Mouse (Mus musculus): ENCODE data around the gene Mtch1.
"Not testable (repeated sequence)": the region's sequence is repeated elsewhere in the genome, so short reads cannot be mapped to it uniquely, and the experiment has no call there.

Mtch1 gene

GRCm38 (mm10) chr17:29332186-29332685 is 15.5 kb downstream of the Mtch1 start:
- DNase-seq (ENCODE audit: low read depth, low spot score): no peak

DNA sequence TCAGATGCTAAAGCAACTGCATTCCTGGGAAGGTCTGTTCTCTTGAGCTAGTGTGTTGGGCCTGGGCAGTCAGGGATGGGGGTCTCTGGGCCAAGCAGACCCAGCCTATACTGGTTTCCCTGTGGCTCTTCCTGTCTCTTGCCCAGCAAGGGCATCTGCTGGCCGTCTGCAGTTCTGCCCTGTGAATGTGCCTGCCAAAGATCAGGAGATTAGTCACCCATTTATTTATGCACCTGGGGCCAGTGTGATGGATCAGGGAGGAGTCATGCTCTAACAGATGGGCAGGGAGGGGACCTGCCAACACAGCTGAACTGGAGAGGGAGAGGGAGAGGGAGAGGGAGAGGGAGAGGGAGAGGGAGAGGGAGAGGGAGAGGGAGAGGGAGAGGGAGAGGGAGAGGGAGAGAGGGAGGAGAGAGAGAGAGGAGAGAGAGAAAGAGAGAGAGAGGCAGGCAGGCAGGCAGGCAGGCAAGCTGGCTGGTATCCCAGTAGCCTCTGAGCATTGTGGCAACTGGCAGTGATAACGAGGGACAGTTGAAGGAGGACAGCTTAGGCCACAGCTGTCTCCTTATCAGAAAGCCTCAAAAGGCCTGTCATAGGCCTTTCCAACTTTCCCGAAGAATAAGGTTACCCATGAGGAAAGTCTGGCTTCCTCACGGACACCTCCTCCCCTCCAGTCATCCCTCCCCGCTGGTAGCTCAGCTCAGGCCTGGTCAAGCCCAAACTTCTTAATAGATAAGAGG is 16.9 kb downstream of the Mtch1 start:
- DNase-seq (ENCODE audit: low read depth, low spot score): no peak

- DNase-seq (ENCODE audit: low read depth, low spot score): no peak
Observed at GRCm38 (mm10) chr17:29330221-29330620, 17.5 kb downstream of the Mtch1 start.

DNA sequence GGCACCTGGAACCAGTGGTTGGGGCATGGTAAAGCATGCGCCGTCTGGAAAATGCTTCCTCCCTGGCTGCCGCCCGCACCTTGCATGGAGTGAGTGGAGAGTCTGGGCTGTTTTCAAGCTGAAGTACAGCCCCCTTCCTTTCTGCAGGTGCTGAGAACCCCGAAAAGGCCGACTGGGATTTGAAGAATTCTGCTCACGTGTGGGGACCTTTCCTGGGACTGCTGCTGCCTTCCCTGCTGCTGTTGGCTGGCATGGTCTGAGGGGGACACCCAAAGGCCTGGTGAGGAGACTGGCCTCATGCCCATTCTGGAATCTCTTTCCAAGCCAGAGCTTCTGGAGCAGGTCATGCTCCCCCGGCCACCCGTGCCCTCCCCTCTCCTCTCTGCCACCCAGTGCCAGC is 20.0 kb downstream of the Mtch1 start:
- no peak for DNase-seq (ENCODE audit: low read depth, low spot score)

DNA sequence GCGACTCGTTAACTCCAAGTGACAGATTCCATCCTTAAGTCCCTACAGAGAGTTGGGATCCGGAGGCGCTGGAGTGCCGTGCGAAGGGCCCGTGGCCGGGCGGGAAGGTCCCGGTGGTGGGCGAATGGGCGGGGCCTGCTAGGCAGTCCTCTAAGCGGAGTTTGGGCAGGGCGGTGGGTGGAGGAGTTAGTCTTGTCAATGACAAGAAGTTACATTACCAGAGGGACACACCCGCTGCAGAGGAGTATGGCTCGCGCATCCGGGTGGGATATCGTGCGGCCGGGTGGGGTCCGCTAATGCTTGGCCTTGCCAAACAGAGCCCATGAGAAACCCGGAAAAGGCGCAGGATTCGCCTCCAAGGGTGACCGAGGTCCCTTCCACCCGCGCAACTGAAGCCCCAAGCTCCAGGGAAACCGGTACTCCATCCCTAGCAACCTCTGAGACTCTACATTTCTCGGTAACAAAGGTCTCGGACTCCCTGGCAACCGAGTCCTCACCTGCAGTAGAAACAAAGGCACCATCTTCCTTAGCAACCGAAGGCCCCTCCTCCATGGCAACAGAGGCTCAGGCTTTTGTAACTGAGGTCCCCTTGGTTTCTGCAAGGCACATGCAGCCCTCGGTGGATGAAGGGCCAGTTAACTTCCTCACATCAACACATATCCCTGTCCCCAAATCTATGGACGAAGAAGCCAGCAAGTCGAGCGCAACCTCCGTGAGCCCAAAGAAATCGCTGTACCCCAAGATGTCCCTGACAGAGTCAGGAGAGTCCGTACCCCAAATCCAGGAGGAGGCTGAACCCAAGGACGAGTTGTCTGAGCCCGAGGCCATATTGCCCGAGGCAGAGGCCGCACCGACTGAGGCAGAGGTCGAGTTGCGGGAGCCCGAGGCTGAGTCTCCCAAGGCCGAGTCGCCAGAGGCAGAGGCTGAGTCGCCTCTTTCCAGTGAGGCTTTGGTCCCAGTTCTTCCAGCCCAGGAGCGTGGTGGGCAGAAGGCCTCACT is 20.9 kb downstream of the Mtch1 start:
- DNase-seq (ENCODE audit: low read depth, low spot score): no peak

DNA sequence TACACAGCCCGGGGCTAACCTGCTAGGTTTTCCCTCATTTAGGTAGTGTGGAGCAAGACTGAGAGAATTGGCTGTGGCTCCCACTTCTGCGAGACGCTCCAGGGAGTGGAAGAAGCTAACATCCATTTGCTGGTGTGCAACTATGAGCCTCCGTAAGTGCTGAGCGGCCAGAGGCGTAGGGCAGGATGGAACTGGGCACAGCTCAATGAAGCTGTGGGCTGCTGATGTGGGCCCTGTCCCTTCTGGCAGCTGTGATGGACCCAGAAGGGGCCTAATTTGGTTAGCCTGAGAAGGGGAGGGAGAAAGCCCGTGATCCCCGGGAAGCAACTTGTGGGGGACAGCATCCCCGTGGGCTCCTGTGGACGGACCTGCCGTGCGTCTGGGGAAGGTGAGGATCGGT is 21.9 kb downstream of the Mtch1 start:
- no peak for DNase-seq (ENCODE audit: low read depth, low spot score)

GRCm38 (mm10) chr17:29323625-29324024 is 24.1 kb downstream of the Mtch1 start:
- DNase-seq (ENCODE audit: low read depth, low spot score): no peak

DNA sequence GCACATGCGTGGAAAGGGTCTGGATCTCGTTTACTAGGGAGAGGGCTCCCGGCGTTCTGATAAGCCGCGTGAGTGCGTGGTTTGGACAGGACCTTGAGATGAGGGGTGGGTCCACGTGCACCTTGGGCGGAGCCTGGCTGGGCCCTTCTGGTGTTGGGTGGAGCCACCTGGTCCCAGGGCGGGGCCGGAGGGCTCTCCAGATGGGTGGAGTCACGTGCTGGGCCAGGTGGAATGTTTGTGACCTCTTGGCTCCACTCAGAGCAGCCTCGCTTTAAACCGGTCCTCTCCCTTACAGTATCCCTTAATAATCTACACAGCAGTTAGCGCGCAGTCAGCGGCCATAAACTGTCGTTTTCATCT is 25.2 kb downstream of the Mtch1 start:
- DNase-seq (ENCODE audit: low read depth, low spot score): no peak

- no peak for DNase-seq (ENCODE audit: low read depth, low spot score)
Observed at GRCm38 (mm10) chr17:29321765-29322602, 25.8 kb downstream of the Mtch1 start.

GRCm38 (mm10) chr17:29319881-29320639 is 27.7 kb downstream of the Mtch1 start:
- DNase-seq (ENCODE audit: low read depth, low spot score): no peak

- DNase-seq (ENCODE audit: low read depth, low spot score): no peak
Observed at GRCm38 (mm10) chr17:29319476-29319875, 28.3 kb downstream of the Mtch1 start.

GRCm38 (mm10) chr17:29318731-29319250 is 28.9 kb downstream of the Mtch1 start:
- DNase-seq (ENCODE audit: low read depth, low spot score): no peak

- not testable (repeated sequence) for DNase-seq (ENCODE audit: low read depth, low spot score)
Observed at GRCm38 (mm10) chr17:29317380-29317779, 30.4 kb downstream of the Mtch1 start, which contains the start of gene Pi16. TSS of gene Pi16 (plus strand) at chr17:29317680.

GRCm38 (mm10) chr17:29316891-29317290 is 30.8 kb downstream of the Mtch1 start:
- DNase-seq (ENCODE audit: low read depth, low spot score): no peak

- DNase-seq (ENCODE audit: low read depth, low spot score): no peak
Observed at GRCm38 (mm10) chr17:29315672-29316465, 31.9 kb downstream of the Mtch1 start.

GRCm38 (mm10) chr17:29313300-29313699 is 34.4 kb downstream of the Mtch1 start:
- DNase-seq (ENCODE audit: low read depth, low spot score): no peak

DNA sequence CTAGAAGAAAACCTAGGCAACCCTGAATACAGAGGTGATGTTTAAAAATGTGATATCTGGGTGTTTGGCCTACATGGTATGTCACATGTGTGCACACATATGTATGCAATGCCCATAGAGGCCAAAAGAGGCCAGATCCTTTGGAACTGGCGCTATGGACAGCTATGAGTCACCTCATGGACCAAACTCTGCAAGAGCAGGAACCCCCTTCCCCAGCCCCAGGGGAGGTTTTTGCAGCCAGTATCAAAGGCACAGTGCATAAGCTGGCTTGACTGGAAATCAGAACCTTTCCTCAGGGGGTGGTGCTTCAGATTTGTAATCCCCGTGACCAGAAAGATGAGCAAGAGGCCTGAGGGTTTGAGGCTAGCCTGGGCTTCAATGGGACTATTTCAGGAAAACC is 35.7 kb downstream of the Mtch1 start:
- no peak for DNase-seq (ENCODE audit: low read depth, low spot score)

DNA sequence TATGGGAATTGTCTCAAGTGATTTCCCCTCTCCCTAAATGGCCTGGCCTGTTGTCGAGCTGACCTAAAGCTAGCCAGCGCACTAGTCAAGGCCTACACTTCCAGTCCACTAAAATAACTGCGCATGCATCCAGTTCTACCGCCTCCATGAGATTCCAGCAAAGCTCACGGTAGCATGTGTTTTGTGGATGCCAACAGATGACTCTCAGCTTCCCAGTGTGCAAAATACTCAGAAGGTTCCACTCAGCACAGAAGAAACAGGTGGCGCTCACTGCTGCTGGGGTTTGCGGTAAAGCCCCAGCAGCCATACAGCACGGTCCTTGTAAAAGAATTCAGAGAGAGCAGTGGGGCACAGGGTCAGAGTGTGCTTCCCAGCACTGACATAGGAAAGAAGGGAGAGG is 36.1 kb downstream of the Mtch1 start:
- peak; percentile 53 for DNase-seq (ENCODE audit: low read depth, low spot score)

DNA sequence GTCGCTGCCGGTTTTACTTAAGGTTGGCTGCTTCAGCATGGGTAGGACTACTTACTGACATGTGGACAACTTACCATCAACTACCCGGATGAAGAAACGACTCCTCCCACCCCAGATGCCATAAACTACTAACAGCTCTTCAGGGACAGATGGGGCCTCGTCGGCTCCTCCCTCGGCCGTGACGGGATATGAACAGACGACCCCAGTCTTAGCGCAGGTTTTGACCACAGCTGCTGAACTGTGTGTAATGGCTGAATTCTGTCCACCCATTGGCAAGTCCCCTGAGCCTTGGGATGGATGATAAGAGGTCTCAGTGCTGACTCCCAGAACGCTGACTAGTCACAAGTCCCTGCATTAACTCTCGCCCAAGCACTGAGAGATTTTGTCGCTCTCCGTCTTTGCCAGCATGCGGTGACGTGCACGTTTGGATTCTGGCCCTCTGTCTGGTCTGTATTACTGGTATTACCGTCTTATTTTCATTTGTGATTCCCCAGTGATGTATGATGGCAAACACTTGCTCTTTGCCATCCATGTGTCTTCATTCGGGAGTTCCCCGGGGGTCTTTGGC is 37.6 kb downstream of the Mtch1 start:
- no peak for DNase-seq (ENCODE audit: low read depth, low spot score)

Data from telencephalon, adult 2 months (tissue).